Mouse (Mus musculus) lung, adult 2 months (tissue): ENCODE data around the gene Tank. TPM values are rescaled to one million over a fixed set of nuclear protein-coding genes. Genes with fewer than 3 reads are reported as not detected.

Experiments used
- DNase-seq: peaks from one replicate; pipeline ENCODE4 v3.0.0; 2022
- H3K4me1 ChIP-seq: fragments of 200-500 bp; 2 replicates; pipeline ENCODE4 v1.6.1; 2011; ENCODE audit warnings: low read length; ENCODE audit not compliant: control insufficient read depth, insufficient read depth
- H3K4me3 ChIP-seq: fragments of 200-500 bp; replicated peaks from 2 replicates; pipeline ENCODE3; 2011; ENCODE audit warnings: low read depth, mild to moderate bottlenecking, control low read depth, low read length; ENCODE audit errors: extremely low read depth
- CTCF ChIP-seq: fragments of 200-500 bp; IDR thresholded peaks from 2 replicates; pipeline ENCODE4 v1.5.1; 2011; ENCODE audit warnings: mild to moderate bottlenecking, low read length, control low read depth; ENCODE audit not compliant: insufficient read depth
- POLR2A ChIP-seq: fragments of 200-500 bp; IDR thresholded peaks from 2 replicates; pipeline ENCODE4 v1.6.1; 2011; ENCODE audit warnings: low read depth, mild to moderate bottlenecking, control low read depth, low read length, borderline replicate concordance; ENCODE audit errors: extremely low read depth
- WGBS: fragments of 180-500 bp; shearing (Covaris S2); methylation state at CpG from one replicate; pipeline ENCODE4 v1.1.7; 2018; 5-methylcytosine and 5-hydroxymethylcytosine counted together
- polyA plus RNA-seq: library from polyadenylated mRNA; depleted of rRNA; stranded (reverse); fragments of >200 nt; gene quantifications from 2 replicates; pipeline ENCODE4 v1.2.3, GENCODE M21; 2012

Tank gene
- polyA plus RNA-seq, 1 experiment: 7.1 TPM

GRCm38 (mm10) chr2:61592095-61592494 lies 13.7 kb downstream of the Tank start:
- no peak for DNase-seq
- 84% methylated on average over 3 of the region's 3 CpGs for WGBS
- no peak for TF ChIP-seq POLR2A
- TF ChIP-seq CTCF: no peak
- Histone ChIP-seq H3K4me3 (no peak overlapping the region), H3K4me1 (no peaks in the 10 kb centered on the region; the same call in 1 of the 2 replicates)

GRCm38 (mm10) chr2:61592699-61593029 lies 14.3 kb downstream of the Tank start:
- WGBS: 9% methylated on average over 5 of the region's 5 CpGs
- DNase-seq: no peak
- Histone ChIP-seq H3K4me3 (peak overlapping the region; percentile 11), H3K4me1 (no peaks in the 10 kb centered on the region; the same call in none of the 2 replicates)
- TF ChIP-seq POLR2A (no peak), CTCF (no peak)

GRCm38 (mm10) chr2:61593030-61593811 lies 14.8 kb downstream of the Tank start:
- peak; percentile 88 for DNase-seq
- WGBS: under 1% methylated on average over 62 of the region's 62 CpGs
- peak; percentile 92 for TF ChIP-seq POLR2A
- TF ChIP-seq CTCF: no peak

GRCm38 (mm10) chr2:61593871-61594304 lies 15.5 kb downstream of the Tank start:
- TF ChIP-seq POLR2A: no peak
- no peak for TF ChIP-seq CTCF
- Histone ChIP-seq H3K4me1 (no peaks in the 10 kb centered on the region; the same call in none of the 2 replicates), H3K4me3 (peak overlapping the region; percentile 98)
- WGBS: under 1% methylated on average over 12 of the region's 12 CpGs
- no peak for DNase-seq

More at GRCm38 (mm10) chr2:61593030-61593811, 14.8 kb downstream of the Tank start:
- H3K4me1 ChIP-seq: no peaks in the 10 kb centered on the region; the same call in none of the 2 replicates
- H3K4me3 ChIP-seq: peak overlapping the region; percentile 98

GRCm38 (mm10) chr2:61599730-61600129 lies 21.3 kb downstream of the Tank start:
- Histone ChIP-seq H3K4me1 (peaks cover 2% of the 10 kb centered on the region), H3K4me3 (no peak overlapping the region)
- DNase-seq: no peak
- 74% methylated on average over 1 of the region's 1 CpGs for WGBS
- TF ChIP-seq POLR2A (no peak), CTCF (no peak)

GRCm38 (mm10) chr2:61603461-61603860 lies 25.1 kb downstream of the Tank start:
- no peak for DNase-seq
- H3K4me1 ChIP-seq: peaks cover 2% of the 10 kb centered on the region; the same call in 1 of the 2 replicates
- TF ChIP-seq POLR2A (no peak), CTCF (no peak)
- WGBS: 71% methylated on average over 3 of the region's 3 CpGs
- H3K4me3 ChIP-seq: no peak overlapping the region

GRCm38 (mm10) chr2:61606942-61607341 lies 28.6 kb downstream of the Tank start:
- no peak for DNase-seq
- no peaks in the 10 kb centered on the region for H3K4me1 ChIP-seq
- TF ChIP-seq CTCF (no peak), POLR2A (no peak)
- no peak overlapping the region for H3K4me3 ChIP-seq
- WGBS: 100% methylated on average over 1 of the region's 1 CpGs

- H3K4me3 ChIP-seq: no peak overlapping the region
- TF ChIP-seq POLR2A (no peak), CTCF (no peak)
- H3K4me1 ChIP-seq: no peaks in the 10 kb centered on the region
- DNase-seq: no peak
Measured at GRCm38 (mm10) chr2:61623996-61624395, 45.6 kb downstream of the Tank start.

GRCm38 (mm10) chr2:61630864-61631555 lies 52.6 kb downstream of the Tank start:
- TF ChIP-seq CTCF (no peak), POLR2A (no peak)
- DNase-seq: no peak
- Histone ChIP-seq H3K4me3 (no peak overlapping the region), H3K4me1 (peaks cover 5% of the 10 kb centered on the region)
- WGBS: 70% methylated on average over 3 of the region's 3 CpGs

GRCm38 (mm10) chr2:61635099-61635498 lies 56.7 kb downstream of the Tank start:
- Histone ChIP-seq H3K4me1 (peaks cover 5% of the 10 kb centered on the region), H3K4me3 (no peak overlapping the region)
- TF ChIP-seq CTCF (no peak), POLR2A (no peak)
- WGBS: 87% methylated on average over 1 of the region's 1 CpGs
- DNase-seq: no peak
